Mouse (Mus musculus): ENCODE data around the gene Rreb1.
"Not testable (repeated sequence)": the region's sequence is repeated elsewhere in the genome, so short reads cannot be mapped to it uniquely, and the experiment has no call there.

Rreb1 gene

DNA sequence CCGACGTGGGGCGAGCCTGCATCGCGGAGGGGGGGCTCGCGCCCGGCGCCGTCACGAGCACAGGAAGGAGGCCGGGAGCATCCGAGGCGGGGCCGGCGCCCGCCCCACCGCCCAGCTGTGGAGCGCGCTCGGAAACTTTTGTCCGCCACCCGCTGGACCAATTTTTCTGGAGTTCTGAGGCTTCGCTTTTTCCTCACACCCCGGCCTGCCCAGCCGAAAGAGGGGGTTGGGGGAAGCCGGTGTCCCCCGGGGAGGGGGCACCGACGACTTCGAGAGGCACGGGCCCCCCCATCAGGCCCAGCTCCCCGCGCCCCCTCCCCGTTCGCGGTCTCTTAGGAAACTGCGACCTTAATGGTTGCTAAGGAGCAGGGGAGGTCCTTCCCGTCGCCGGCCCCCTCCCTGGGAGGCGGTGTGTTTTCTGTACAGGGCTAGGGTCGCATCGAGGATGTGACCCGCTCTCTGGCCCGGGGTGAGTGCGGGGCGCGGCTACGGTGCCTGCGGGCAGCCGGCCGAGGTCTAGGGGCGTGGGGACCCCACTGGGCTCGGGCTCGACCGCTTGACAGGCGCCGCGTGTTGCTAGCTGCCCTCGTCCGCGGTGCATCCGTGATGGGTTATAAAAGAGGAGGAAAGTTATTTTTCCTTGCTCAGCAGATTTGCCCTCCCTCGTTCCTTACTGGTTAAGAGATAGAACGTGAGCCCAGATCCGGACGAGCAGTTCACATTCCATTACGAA, 49.2 kb downstream of the Rreb1 start:
- DNase-seq (ENCODE audit: low spot score in 2 of 2) = peak; percentile 28 to 66

DNA sequence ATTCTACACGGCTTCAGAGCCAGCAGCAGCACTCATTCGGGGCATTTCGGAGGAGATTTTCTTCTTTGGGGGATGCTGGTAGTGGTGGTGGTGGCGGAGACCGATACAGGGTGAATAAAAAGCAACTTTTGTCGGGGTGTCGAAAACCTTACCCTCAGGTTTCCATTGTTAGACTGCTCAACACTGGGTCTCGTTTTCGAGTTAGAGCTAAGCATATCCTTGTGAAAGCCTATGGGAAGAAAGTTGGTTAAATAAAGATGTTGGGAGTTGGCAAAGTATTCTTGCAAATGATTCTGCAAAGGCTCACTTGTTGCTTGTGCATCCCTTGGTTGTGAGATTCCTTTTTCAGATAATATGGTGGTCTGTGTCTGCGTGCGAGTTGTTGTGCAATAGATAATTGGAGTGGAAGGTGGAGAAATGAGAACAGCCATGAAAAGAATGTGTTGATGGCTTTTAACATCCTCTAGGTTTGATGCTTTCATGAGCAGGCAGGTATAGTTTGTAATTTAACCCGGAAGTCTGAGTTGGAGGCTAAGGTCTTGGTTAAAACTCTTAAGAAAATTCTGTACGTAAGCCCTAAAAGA, 49.9 kb downstream of the Rreb1 start:
- no peak for DNase-seq (ENCODE audit: low spot score in 2 of 2)

DNA sequence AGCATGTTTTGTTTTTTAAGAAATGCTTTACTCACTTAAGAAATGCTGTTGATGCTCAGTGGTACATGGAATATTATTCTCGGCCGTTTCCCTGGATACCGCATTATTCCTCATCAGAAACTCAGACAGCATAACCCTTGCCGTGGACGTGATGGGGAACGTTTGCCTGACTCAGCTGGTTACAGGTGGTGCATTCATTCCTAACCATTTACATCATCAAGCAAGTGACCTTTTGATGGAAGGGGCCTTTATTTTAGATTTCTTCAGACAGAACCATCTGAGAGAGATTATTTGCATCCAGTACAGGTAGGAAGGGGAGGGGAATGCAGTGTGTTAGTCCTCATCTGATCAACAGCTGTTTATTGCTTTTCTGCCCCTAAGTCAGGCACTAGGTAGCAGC, 50.7 kb downstream of the Rreb1 start:
- DNase-seq (ENCODE audit: low spot score in 2 of 2) = no peak

DNA sequence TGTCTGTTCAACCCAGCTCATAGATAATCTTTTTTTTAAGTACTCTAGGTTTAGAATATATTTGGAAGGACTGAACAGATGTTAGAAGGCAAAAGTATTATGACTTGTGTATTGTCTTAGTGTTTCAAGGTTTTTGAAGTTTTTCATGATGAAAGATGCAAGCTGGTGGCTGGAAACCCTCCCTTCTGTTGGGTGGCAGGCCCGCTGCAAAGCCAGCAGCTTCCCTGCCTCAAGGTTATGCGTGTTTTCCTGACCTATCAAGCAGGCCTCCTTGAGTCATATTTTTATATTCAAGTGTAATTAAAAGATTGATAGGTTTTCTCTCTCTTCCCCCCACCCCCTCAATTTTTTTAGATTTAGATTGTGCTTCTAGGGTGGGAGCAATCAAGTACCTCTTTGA, 52.1 kb downstream of the Rreb1 start:
- DNase-seq (ENCODE audit: low spot score in 2 of 2) = no peak

DNA sequence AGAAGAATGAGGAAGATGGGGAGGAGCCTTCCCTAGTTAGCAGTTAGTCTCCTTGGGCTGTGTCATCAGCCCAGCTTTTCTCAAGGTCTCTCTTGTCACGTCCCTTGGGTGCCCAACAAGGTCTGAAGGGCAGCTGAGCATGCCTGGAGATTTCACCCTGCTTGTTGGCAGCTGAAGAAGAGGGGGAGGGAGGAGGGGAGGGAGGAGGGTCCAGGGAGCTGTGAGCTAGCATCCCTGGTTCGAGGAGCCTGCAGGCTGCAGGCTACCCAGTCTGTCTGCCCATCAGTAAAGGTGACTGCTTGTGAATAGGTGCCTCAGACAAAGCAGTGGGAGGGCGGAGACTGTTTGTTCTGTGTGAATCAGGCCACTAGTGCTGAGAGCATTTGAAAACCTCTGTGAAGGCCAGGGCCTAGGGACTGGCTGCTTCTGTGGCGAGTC, 52.7 kb downstream of the Rreb1 start:
- no peak for DNase-seq (ENCODE audit: low spot score in 2 of 2)

DNA sequence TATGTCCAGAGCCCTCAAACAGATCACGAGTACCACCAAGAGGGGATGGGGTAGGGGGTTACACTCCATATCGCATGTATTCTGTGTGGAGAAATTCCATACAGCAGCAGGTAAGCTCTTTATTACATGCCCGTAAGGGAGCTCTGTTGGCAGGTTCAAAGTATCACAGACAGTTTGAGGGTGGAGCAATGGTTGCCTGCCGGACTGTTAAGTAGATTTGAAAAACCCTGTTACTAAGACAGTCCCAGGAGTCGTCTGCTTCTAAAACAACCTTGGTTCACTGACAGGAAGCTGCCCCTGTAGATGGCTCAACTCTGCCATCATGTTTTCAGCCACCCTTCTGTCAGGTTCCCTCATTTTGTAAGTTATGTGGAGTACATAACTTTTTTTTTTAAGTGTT, 54.3 kb downstream of the Rreb1 start:
- DNase-seq (ENCODE audit: low spot score in 2 of 2) = no peak

DNA sequence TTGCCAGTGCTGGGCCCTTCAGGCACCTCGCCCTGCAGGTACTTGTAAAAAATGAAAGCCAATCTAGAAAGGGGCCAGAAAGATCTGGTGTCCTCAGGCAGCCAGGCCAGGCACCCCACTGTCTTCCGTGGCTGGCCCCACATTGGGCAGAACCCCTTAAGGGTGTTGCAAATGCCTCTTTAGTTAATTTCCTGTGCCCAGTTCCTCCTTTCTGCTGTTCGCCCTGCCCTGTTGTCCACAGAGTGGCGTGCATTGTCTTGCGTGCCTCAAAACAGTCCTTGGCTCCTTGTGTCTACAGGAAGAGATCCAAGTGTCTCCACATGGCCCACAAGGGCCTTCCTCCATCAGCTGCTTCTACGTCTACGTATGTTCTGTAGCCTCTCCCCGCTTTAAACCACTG, 55.3 kb downstream of the Rreb1 start:
- DNase-seq (ENCODE audit: low spot score in 2 of 2) = peak; percentile 46

DNA sequence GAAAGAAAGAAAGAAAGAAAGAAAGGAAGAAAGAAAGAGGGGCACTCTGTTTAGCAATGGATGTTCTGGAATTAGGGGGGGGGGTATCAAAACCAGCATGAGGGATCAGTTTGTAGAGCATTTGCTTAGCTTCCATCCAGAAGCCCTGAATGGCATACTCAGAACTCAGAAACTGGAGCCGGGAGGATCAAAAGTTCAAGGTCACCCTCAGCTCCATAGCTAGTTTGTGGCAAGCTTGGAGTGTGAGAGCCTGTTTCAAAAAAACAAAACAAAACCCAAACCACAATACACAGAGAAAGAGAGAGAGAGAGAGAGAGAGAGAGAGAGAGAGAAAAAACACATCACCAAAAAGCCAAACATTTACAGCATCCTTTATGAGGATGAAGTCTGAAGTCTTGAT, 57.1 kb downstream of the Rreb1 start:
- DNase-seq (ENCODE audit: low spot score in 2 of 2) = no peak

DNA sequence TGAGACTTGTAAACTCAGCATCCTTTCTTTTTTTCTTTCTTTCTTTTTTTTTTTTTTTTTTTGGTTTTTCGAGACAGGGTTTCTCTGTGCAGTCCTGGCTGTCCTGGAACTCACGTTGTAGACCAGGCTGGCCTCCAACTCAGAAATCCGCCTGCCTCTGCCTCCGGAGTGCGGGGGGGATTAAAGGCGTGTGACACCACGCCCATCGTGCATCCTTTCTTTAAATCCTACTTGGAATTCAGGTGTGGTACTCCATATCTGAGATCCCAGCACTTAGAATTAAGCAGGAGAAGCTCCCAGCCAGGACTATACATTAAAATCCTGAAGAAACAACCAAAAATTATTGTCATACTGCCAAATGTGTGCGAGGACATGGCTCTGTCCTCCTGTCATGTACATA, 57.6 kb downstream of the Rreb1 start:
- DNase-seq (ENCODE audit: low spot score in 2 of 2) = not testable (repeated sequence)

DNA sequence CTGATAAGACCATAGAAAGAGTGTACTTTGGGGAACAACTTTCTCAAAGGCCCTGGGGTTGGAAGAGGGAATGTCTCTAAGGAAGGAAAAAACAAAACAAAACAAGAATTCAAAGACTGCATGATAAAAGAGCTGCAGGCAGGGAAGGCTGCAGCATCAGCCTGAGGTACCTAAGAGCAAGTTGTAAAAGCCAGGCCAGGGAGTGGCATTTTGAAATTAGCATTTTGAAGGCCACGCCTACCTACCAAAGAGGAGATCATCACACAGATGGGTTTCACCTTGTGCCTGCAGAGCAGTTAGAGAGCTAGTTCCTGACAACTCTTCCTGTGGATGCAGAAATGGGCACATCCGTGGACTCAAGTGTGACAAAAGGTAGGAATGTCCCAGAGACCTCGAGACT, 59.2 kb downstream of the Rreb1 start:
- no peak for DNase-seq (ENCODE audit: low spot score in 2 of 2)

DNA sequence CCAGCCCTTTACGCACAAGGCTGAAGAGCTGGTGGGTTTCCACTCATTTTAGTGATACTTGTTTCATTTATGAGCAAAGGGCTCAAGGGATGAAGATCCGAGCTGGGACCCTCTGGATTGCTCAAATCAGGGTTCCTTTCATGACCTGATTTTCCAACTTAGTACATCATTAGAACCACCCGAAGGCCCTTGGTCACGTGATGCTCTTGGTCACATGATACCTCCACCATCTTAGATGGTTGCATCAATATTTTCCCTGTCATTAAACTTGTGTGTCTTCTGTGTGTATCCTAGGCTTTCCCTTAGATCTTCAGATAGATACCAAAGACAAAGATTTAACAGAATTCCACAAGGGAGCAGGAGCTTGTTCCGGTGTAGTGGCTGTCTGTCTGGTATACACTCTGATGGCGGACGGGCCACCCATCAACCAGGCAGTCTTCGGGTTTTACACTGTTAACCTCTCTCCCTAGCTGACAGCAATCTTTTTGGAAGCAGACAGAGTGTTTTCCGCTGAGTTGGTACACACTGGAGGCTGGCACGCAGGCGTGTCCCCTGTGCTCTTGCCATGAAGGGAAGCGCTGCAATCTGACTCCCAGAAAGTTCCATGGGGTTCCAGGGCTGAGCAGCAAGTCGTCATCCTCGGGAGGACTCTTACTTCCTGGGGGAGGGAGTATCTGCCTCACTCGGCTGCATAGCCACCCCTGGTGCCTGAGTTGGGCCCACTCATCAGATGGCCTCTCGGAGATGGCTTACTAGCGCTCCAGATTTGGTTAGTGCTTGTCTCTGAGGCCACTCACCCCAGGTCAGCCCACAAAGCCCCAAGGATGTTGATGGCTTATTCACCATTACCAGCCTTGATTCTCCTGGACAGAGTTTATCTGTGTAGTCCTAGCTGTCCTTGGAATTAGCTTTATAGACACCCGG, 60.3 kb downstream of the Rreb1 start:
- DNase-seq (ENCODE audit: low spot score in 2 of 2) = no peak

DNA sequence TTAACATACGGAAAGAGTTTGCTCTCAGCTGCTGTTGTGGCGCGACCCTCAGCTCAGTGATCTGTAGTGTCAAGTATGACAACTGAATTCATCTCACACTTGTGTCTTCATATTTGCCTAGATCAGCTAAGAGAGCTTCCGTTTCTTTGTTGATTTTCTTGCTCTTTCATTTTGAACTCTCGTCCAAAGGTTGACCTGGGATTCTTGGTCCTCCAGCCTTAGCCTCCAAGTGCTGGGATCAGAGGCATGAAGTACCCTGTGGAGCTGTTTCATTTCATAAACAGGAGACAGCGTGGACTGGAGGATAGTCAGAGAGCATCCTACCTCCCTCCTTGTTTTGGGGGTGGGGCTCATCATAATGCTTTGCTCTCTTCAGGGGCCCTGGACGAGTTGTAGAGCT, 65.0 kb downstream of the Rreb1 start:
- no peak for DNase-seq (ENCODE audit: low spot score in 2 of 2)

DNA sequence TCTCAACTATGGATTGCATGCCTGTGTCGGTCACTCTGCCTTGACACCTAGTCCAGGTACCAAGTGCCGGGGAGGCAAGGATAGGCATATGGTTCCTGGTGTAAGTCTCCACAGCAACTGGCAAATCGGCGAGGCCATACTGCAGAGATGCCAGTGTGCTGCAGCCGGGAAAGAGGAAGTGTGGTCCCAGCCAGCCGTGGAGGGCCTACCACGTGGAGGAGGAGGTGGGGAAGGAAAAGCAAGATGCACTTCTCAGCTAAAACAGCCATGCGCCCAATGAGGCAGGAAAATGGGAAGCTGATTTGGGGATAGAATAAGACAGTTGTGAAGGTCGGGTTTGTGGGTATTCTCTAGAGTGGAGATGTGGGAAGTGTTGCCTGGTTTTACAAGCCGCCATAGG, 65.6 kb downstream of the Rreb1 start:
- DNase-seq (ENCODE audit: low spot score in 2 of 2) = no peak

DNA sequence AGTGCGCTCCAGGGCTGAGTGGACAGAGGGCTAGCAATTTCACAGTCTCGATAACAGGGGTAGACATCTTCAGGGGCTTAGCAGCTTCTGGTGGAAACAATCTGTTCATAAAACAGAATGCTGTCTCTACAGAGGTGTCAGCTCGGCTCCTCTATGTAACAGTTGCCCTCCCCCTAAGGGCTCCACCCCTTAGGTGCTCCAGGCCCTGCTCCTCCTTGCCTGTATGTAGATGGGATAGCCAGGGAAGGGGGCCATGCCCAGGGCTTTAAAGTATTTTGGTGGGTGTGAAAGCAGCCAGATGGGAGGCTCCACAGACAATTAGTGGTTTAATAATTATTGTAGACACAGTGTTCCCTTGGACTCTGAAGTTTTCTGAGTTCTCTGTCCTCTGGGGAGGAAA, 67.0 kb downstream of the Rreb1 start:
- no peak for DNase-seq (ENCODE audit: low spot score in 2 of 2)

DNA sequence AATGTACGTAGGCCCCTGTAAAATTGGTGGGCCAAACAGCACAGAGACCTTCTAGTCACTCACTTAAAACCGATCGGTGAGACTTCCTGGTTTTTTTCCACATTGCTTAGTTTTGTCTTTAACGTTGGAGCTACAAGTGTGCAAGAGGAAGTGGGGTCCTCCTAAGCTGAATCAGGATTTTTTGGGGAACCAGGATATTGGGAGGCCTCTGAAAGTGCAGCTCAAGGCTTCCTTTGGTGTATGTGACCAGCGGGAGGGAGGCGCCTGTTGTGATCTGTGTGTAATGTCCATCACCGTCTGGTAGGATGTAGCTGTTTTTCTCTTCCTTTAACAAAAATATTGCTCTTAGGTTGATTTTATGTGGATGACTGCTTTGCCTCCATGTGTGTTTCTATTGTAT, 67.4 kb downstream of the Rreb1 start:
- DNase-seq (ENCODE audit: low spot score in 2 of 2) = no peak

DNA sequence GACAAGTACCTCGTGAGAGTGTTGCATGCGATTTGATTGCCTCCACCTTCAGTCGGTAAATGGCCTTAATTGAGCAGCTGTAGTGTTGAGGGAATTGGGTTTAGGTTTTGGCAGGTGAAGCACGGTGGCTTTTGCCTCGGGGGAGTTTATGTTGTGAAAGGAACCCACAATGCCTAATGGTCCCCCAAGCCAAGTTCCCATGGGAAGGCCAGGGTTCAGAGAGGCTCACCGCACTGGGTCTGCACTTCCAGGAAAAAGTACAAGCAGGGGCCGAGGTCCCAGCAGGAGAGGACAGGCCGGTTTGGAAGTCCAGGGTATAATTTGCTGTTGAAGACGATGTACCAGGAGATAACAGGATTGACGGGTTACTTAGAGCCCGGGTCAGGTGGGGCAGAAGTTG, 68.3 kb downstream of the Rreb1 start:
- DNase-seq (ENCODE audit: low spot score in 2 of 2) = no peak

DNA sequence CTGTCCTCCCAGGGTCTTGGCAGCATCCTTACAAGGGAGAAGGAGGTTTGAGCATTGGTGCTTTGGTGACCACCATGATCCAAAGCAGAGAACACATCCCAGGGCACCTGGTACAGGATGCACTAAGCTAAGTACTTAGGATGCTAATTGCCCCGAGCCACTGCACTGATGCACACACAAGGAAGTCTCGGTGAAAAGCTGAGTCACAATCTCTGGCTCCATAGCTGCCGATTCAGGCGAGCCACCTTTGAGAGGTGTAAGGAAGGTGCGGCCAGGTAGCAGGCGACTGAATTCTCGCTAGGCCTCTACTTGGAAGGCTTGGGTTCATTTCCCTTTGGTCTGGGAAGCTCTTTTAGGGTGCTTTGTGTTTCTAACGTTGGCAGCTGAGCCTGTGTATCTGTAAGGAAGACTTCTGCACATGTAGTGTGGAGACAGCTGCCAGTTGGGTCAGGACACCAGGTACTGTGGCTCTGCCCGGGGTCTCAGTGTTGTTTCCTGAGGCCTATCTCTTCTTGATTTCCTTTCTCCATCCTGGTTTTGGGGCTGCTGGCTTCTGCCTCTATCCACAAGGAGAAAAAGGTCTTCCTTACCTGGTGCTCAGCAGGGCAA, 68.9 kb downstream of the Rreb1 start:
- no peak for DNase-seq (ENCODE audit: low spot score in 2 of 2)

DNA sequence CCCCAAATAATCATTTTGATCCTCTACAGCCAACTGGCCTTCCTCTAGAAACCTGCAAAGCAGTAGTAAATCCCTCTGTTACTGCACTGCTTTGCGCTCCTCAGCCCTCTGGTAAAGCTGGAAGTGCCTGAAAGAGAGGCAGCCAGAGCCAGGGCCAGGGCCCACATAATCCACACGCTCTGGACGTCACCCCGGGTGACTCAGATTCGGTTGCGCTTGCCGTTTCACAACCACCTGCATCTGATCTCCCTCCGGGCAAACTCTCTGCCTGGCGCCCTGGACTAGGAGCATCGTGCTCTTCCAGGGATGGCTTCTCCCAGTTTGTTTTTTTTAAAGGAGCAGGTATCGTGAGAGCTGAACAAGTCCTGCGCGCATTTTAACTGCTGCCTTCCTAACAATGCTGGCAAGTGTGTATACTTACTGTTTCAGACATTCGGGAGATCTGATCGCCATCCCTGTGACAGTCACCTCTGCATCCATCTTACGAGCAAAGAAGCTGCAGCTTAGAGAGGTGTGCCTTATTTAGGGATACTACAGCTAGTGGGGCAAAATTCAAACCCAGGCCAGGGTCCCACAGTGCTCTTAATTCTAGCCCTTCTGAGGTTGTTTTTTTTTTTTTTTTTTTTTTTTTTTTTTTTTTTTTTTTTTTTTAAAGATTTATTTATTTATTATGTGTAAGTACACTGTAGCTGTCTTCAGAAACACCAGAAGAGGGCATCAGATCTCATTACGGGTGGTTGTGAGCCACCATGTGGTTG, 69.6 kb downstream of the Rreb1 start:
- no peak for DNase-seq (ENCODE audit: low spot score in 2 of 2)

DNA sequence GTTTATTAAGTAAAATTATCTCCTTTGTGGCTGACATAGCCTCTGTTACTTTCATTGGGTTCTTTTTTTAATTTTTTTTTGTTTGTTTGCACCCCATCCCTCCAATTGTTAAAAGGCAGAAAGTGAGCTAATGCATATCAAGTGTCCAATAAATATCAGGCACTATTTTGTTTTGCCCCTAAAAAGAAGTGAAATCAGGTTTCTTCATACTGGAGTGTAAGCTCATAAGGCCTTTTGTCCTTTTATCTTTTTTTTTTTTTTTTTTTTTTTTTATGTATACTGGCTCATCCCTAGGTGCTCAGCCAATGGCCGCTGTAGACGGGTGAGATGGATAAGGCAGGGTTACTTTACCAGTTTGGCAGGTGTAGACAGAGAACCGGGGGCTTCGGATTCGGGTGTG, 70.2 kb downstream of the Rreb1 start:
- no peak for DNase-seq (ENCODE audit: low spot score in 2 of 2)

DNA sequence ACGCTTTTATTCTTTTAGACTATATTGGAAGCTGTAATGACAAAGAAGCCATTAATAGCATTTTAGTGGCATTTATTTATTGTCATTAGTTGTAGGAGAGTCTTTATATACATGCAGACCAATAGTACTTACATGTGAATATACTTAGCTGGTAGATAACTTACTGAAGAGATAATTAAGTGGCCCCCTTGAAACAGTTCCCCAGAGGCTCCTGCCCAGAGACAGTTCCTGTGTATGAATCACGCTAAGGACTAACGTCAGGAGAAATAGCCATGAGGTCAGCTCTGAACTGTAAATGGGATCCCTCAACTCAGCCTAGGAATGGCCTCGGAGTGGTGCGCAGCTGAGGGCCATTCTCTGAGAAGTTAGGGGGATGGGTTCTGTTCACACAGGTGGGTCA, 73.4 kb downstream of the Rreb1 start:
- no peak for DNase-seq (ENCODE audit: low spot score in 2 of 2)

DNA sequence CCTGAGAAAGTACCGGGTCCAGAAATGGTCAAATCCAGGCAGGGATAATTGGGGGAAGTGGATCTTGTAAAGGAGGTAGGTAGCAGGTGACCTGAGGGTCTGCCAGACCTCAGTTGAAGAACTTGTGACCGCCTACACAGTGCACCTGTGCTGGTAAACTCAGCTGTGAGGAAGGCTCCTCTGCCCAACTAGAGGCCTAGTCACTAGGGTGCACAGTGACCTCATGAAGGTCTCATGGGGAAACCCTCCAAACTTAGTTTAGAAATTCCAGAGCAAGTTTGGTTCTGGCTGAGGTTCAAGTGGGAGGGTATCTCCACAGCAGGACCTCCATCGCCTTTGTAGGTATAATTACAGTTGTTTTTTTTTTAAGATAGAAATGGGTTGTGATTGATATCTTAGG, 74.7 kb downstream of the Rreb1 start:
- no peak for DNase-seq (ENCODE audit: low spot score in 2 of 2)

DNA sequence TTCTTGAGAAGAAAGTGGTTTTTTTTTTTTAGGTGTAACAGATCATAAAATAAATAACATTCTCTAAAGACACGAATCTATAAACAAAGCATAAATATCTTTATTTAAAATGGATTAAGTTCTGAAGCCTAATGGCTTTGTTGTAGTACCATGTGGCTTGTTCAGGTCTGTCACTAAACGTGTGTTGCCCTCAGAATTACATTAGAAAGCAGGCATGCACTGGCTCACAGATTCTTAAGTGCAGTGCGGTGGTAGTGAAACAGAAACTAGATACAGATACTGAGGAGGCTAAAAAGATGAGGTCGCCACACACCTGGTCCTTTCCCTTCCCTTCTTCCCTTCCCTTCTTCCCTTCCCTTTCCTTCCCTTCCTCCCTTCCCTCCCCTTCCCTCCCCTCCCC, 75.2 kb downstream of the Rreb1 start:
- DNase-seq (ENCODE audit: low spot score in 2 of 2) = peak; percentile 39 to 43
